8 mouse cellular contexts compared by ENCODE assay signal in the genomic region with DNA sequence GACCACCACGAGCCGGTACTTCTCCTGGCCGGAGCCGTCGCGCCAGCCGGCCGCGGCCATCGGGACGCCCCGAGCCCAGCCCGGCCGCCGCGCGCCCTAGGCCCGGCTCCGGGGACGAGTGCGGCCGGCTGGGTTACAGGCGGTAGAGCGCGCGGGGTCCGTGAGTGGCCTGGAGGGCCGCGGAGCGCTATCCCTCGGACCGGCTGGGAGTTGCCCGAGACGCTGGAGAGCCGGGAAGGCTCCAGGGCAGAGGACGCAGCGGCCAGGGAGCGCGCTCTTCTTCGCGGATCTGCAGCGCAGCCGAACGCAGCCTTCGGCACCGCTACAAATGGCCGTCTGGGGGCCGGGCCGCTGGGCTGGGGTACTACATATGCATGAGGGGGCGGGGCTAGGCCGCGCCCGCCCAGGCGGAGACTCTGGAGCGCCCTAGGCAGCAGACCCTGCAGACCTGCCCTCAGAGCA. TPM values are rescaled to one million over a fixed set of nuclear protein-coding genes. Genes with fewer than 3 reads are reported as not detected.
A peak's percentile ranks its signal among the peaks of the same experiment; 100 is the strongest.
DNase-seq lines count a peak whose midpoint lies in the region; ATAC-seq and TF ChIP-seq lines count a peak whose summit lies in the region.

Gene Rras2 (minus strand): TSS at position 338 of the 462 bp plus-strand sequence.

- no peaks in the 10 kb centered on the region for H3K9me3 ChIP-seq in forebrain, embryonic 12.5 days
- H3K9me3 ChIP-seq in heart, embryonic 16.5 days (replicated peaks; ENCODE audit: control insufficient read depth, low read length) = no peaks in the 10 kb centered on the region
- H3K9me3 ChIP-seq in liver, embryonic 13.5 days (replicated peaks) = no peaks in the 10 kb centered on the region
- no peaks in the 10 kb centered on the region for H3K9me3 ChIP-seq in neural tube, embryonic 11.5 days (ENCODE audit: control insufficient read depth, low read length)
- H3K9me3 ChIP-seq in stomach, embryonic 16.5 days (replicated peaks; ENCODE audit: control insufficient read depth, low read length) = no peaks in the 10 kb centered on the region

- H3K4me1 ChIP-seq in forebrain, embryonic 12.5 days = peaks cover 16% of the 10 kb centered on the region
- peaks cover 25% of the 10 kb centered on the region for H3K4me1 ChIP-seq in heart, embryonic 16.5 days (ENCODE audit: control insufficient read depth, insufficient read depth, low read length)
- H3K4me1 ChIP-seq in liver, embryonic 13.5 days (replicated peaks) = peaks cover 7% of the 10 kb centered on the region
- H3K4me1 ChIP-seq in neural tube, embryonic 11.5 days (ENCODE audit: control insufficient read depth, insufficient read depth, low read length) = peaks cover 4% of the 10 kb centered on the region; the same call in 1 of the 2 replicates
- H3K4me1 ChIP-seq in stomach, embryonic 16.5 days (ENCODE audit: control insufficient read depth, insufficient read depth, low read length) = peaks cover 9% of the 10 kb centered on the region

- peak within 1 kb of the TSS; percentile 95 for H3K27ac ChIP-seq in forebrain, embryonic 12.5 days
- peak within 1 kb of the TSS; percentile 98 for H3K27ac ChIP-seq in heart, embryonic 16.5 days (ENCODE audit: low read length)
- peak within 1 kb of the TSS; percentile 75 for H3K27ac ChIP-seq in liver, embryonic 13.5 days
- H3K27ac ChIP-seq in neural tube, embryonic 11.5 days (ENCODE audit: low read depth, low read length) = peak within 1 kb of the TSS; percentile 94
- peak within 1 kb of the TSS; percentile 94 for H3K27ac ChIP-seq in stomach, embryonic 16.5 days (ENCODE audit: low read length)

- TF ChIP-seq POLR2A in brain, embryonic 14.5 days (IDR thresholded peaks at IDR 0.05; ENCODE audit: borderline replicate concordance, extremely low read depth, insufficient read depth, insufficient read length, poor library complexity, severe bottlenecking) = peak; percentile 86; the same call in 1 of the 2 replicates

- peak within 1 kb of the TSS; percentile 87 for H3K9ac ChIP-seq in forebrain, embryonic 12.5 days
- H3K9ac ChIP-seq in heart, embryonic 16.5 days (ENCODE audit: low read length) = peak within 1 kb of the TSS; percentile 97
- peak within 1 kb of the TSS; percentile 66 for H3K9ac ChIP-seq in liver, embryonic 13.5 days
- H3K9ac ChIP-seq in neural tube, embryonic 11.5 days (ENCODE audit: low read length) = peak within 1 kb of the TSS; percentile 83
- peak within 1 kb of the TSS; percentile 90 for H3K9ac ChIP-seq in stomach, embryonic 16.5 days (ENCODE audit: low read length)

- no peaks in the 10 kb centered on the region for H3K36me3 ChIP-seq in forebrain, embryonic 12.5 days (replicated peaks)
- H3K36me3 ChIP-seq in heart, embryonic 16.5 days (ENCODE audit: control insufficient read depth, insufficient read depth) = no peaks in the 10 kb centered on the region
- H3K36me3 ChIP-seq in liver, embryonic 13.5 days = no peaks in the 10 kb centered on the region
- no peaks in the 10 kb centered on the region for H3K36me3 ChIP-seq in neural tube, embryonic 11.5 days (ENCODE audit: control insufficient read depth, insufficient read depth, low read length)
- no peaks in the 10 kb centered on the region for H3K36me3 ChIP-seq in stomach, embryonic 16.5 days (ENCODE audit: control insufficient read depth, insufficient read depth, low read length)

- TF ChIP-seq CTCF in brain, embryonic 14.5 days (IDR thresholded peaks at IDR 0.05; ENCODE audit: borderline replicate concordance, extremely low read depth, insufficient read depth, insufficient read length) = no peak

- under 1% methylated on average over 48 of the region's 55 CpGs for WGBS in forebrain, embryonic 12.5 days
- whole genome bisulfite sequencing in heart, embryonic 16.5 days = under 1% methylated on average over 53 of the region's 55 CpGs
- under 1% methylated on average over 55 of the region's 55 CpGs for WGBS in liver, embryonic 13.5 days (ENCODE audit: insufficient replicate concordance)
- under 1% methylated on average over 31 of the region's 55 CpGs for WGBS in neural tube, embryonic 11.5 days
- under 1% methylated on average over 55 of the region's 55 CpGs for WGBS in stomach, embryonic 16.5 days

- H3K4me3 ChIP-seq in forebrain, embryonic 12.5 days (replicated peaks) = peak within 1 kb of the TSS; percentile 84
- peak within 1 kb of the TSS; percentile 94 for H3K4me3 ChIP-seq in heart, embryonic 16.5 days (ENCODE audit: low read length)
- peak within 1 kb of the TSS; percentile 69 for H3K4me3 ChIP-seq in liver, embryonic 13.5 days (replicated peaks)
- peak within 1 kb of the TSS; percentile 88 for H3K4me3 ChIP-seq in neural tube, embryonic 11.5 days (ENCODE audit: low read depth, low read length)
- peak within 1 kb of the TSS; percentile 86 for H3K4me3 ChIP-seq in stomach, embryonic 16.5 days (replicated peaks; ENCODE audit: low read length)

- peak; percentile 91 for DNase-seq in A20 (ENCODE audit: low read depth, low spot score)
- peak; percentile 95 for DNase-seq in brain, embryonic 14.5 days (ENCODE audit: low read depth)
- DNase-seq in kidney, postnatal 25 days = peak; percentile 91 to 95
- peak; percentile 42 for DNase-seq in liver, embryonic 13.5 days
- DNase-seq in neural tube, embryonic 11.5 days (ENCODE audit: low spot score) = peak; percentile 96

- peak; percentile 99 for ATAC-seq in forebrain, embryonic 12.5 days (ENCODE audit: low FRiP score)
- ATAC-seq in heart, embryonic 16.5 days (replicated peaks; ENCODE audit: extremely low read depth, insufficient read depth, low FRiP score) = peak; percentile 97
- ATAC-seq in liver, embryonic 13.5 days (ENCODE audit: low read depth) = peak; percentile 87
- ATAC-seq in neural tube, embryonic 11.5 days (ENCODE audit: insufficient read depth, low FRiP score, low TSS enrichment) = peak; percentile 99
- ATAC-seq in stomach, embryonic 16.5 days (ENCODE audit: insufficient read depth, low FRiP score) = peak; percentile 97

- H3K4me2 ChIP-seq in forebrain, embryonic 12.5 days = peak within 1 kb of the TSS; percentile 81
- peak within 1 kb of the TSS; percentile 85 for H3K4me2 ChIP-seq in heart, embryonic 16.5 days (ENCODE audit: low read depth, low read length)
- H3K4me2 ChIP-seq in liver, embryonic 13.5 days = peak within 1 kb of the TSS; percentile 77
- peak within 1 kb of the TSS; percentile 79 for H3K4me2 ChIP-seq in neural tube, embryonic 11.5 days (ENCODE audit: low read depth)
- H3K4me2 ChIP-seq in stomach, embryonic 16.5 days (ENCODE audit: low read depth, low read length) = peak within 1 kb of the TSS; percentile 85

- H3K27me3 ChIP-seq in forebrain, embryonic 12.5 days = peaks cover 12% of the 10 kb centered on the region
- no peaks in the 10 kb centered on the region for H3K27me3 ChIP-seq in heart, embryonic 16.5 days (ENCODE audit: control insufficient read depth, insufficient read depth, low read length)
- H3K27me3 ChIP-seq in liver, embryonic 13.5 days = peaks cover 43% of the 10 kb centered on the region
- no peaks in the 10 kb centered on the region for H3K27me3 ChIP-seq in neural tube, embryonic 11.5 days (ENCODE audit: control insufficient read depth, insufficient read depth, low read length)
- H3K27me3 ChIP-seq in stomach, embryonic 16.5 days (ENCODE audit: control insufficient read depth, insufficient read depth, low read length) = no peaks in the 10 kb centered on the region

RNA-seq across cellular contexts. Expression of gene Rras2, which starts in this region (rescaled TPM):
- 23.1 and 24.8 TPM in 2 replicates for polyA plus RNA-seq in brain, embryonic 14.5 days (2012; rRNA removed)
- polyA plus RNA-seq in forebrain, embryonic 12.5 days (2016; fragmentation: Nextera tagmentation; extraction: Ambion mirVana) = 22.8 and 23.6 TPM in 2 replicates
- polyA plus RNA-seq in heart, embryonic 16.5 days (2015; fragmentation: Nextera tagmentation; extraction: Ambion mirVana) = 42.0 and 46.8 TPM in 2 replicates
- 7.7 and 8.4 TPM in 2 replicates for polyA plus RNA-seq in liver, embryonic 13.5 days (2015; fragmentation: Nextera tagmentation; extraction: Ambion mirVana)
- 25.4 and 26.9 TPM in 2 replicates for polyA plus RNA-seq in neural tube, embryonic 11.5 days (2014; fragmentation: Nextera tagmentation; extraction: Ambion mirVana)
- polyA plus RNA-seq in stomach, embryonic 16.5 days (2015; fragmentation: Nextera tagmentation; extraction: Ambion mirVana) = 19.5 and 22.9 TPM in 2 replicates

Comparison
In these comparisons a context has a peak if more than half of its experiments do, and no peak if none do; other contexts are left out.
1. Peak in every context shown above with its lines: DNase-seq, ATAC-seq, H3K4me3 ChIP-seq and H3K27ac ChIP-seq.
2. DNase-seq: peak in every context shown above with its lines; median percentile 96 in neural tube, embryonic 11.5 days; 95 in brain, embryonic 14.5 days; 93 in kidney, postnatal 25 days; 91 in A20; 42 in liver, embryonic 13.5 days.